Mouse (Mus musculus) embryonic fibroblast, embryonic 13.5 days (primary cell): ENCODE measurements at regions not wholly inside any gene's neighbourhood (a gene's known extent, or its start where the extent isn't known, plus 50 kb on each side); places are given as distances from the start of the nearest gene placed in this dataset.

Experiments used
- CTCF ChIP-seq: IDR thresholded peaks from 2 replicates; pipeline ENCODE4 v1.5.1; 2011; ENCODE audit warnings: mild to moderate bottlenecking, control low read depth, low read length, moderate library complexity, borderline replicate concordance; ENCODE audit not compliant: insufficient read depth
- POLR2A ChIP-seq: IDR thresholded peaks from 2 replicates; pipeline ENCODE4 v1.6.1; 2011; ENCODE audit warnings: low read depth, mild to moderate bottlenecking, control low read depth, low read length, moderate library complexity

DNA sequence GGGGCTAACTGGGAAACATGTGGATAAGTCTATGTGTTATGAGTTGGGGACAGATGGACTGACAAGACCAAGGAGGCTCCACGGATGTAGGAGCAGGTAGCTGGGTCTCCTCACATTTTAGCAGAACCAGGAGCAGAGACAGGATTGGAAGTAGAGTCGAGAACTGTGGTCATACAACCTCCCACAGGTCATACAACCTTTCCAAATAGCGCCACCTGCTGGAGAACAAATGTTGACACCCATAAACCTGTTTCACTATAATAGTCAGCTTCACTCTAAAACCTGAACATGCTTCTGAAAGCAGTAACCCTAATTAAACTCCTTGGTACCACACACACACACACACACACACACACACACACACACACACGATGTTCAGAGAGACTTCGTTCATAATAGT, 50.7 kb upstream of the Foxk1 start:
- TF ChIP-seq CTCF (no peak), POLR2A (no peak)
